Mouse (Mus musculus) bone marrow macrophage, adult 2 months (primary cell): ENCODE results near the gene Foxq1.

ENCODE experiments used
- CTCF ChIP-seq: IDR thresholded peaks from 2 replicates; pipeline ENCODE4 v1.5.1; 2012; ENCODE audit warnings: low read depth, mild to moderate bottlenecking, low read length, moderate library complexity
- POLR2A ChIP-seq: IDR thresholded peaks from 2 replicates; pipeline ENCODE4 v1.6.1; 2012; ENCODE audit warnings: mild to moderate bottlenecking, low read depth, low read length, borderline replicate concordance

- TF ChIP-seq CTCF = no peak
- no peak for TF ChIP-seq POLR2A
Measured at GRCm38 (mm10) chr13:31578389-31578788, 22.5 kb downstream of the Foxq1 start.
